Mouse (Mus musculus) MEL (cell line): Measurements from ENCODE around the gene Krtcap2. TPM values are rescaled to one million over a fixed set of nuclear protein-coding genes. Genes with fewer than 3 reads are reported as not detected.

ENCODE experiments used
- DNase-seq: peaks from one replicate; pipeline ENCODE4 v3.0.0; 2011; ENCODE audit warnings: low read depth, low spot score
- H3K27ac ChIP-seq: 2 replicates; pipeline ENCODE4 v1.5.1; 2012; ENCODE audit warnings: low read depth, mild to moderate bottlenecking, control low read depth, low read length, moderate library complexity; ENCODE audit not compliant: control insufficient read depth
- H3K27me3 ChIP-seq, 2 experiments: fragments of 150-350 bp in 1 of 2; sonication (generic) in 1 of 2; 2 replicates each; pipeline ENCODE4 v1.6.1; 2012; ENCODE audit warnings: low read length in 2 of 2, mild to moderate bottlenecking in 2 of 2, improper control_type of control experiment in 1 of 2, moderate library complexity in 1 of 2; ENCODE audit not compliant: insufficient read depth in 2 of 2, control insufficient read depth in 1 of 2
- H3K36me3 ChIP-seq, 2 experiments: 2 replicates each; pipeline ENCODE4 v1.6.1; 2012 to 2014; ENCODE audit warnings: low read length in 2 of 2, improper control_type of control experiment in 1 of 2, inconsistent platforms in 1 of 2, mild to moderate bottlenecking in 1 of 2; ENCODE audit not compliant: insufficient read depth in 2 of 2, control insufficient read depth in 1 of 2
- H3K4me1 ChIP-seq, 2 experiments: fragments of 150-350 bp in 1 of 2; sonication (generic) in 1 of 2; 2 replicates each; pipeline ENCODE4 v1.6.1; 2012; ENCODE audit warnings: low read length in 2 of 2, improper control_type of control experiment in 1 of 2, mild to moderate bottlenecking in 1 of 2; ENCODE audit not compliant: insufficient read depth in 2 of 2, control insufficient read depth in 1 of 2
- H3K4me3 ChIP-seq, 2 experiments: fragments of 150-350 bp in 1 of 2; sonication (generic) in 1 of 2; 2 replicates each; pipeline ENCODE4 v1.5.1; 2012; ENCODE audit warnings: low read depth in 2 of 2, low read length in 2 of 2, mild to moderate bottlenecking in 2 of 2, moderate library complexity in 2 of 2, control low read depth in 1 of 2, improper control_type of control experiment in 1 of 2; ENCODE audit not compliant: control insufficient read depth in 1 of 2, insufficient read depth in 1 of 2
- H3K79me2 ChIP-seq: 2 replicates; pipeline ENCODE4 v1.6.1; 2012; ENCODE audit warnings: mild to moderate bottlenecking, low read length, moderate library complexity; ENCODE audit not compliant: control insufficient read depth, poor library complexity, insufficient read depth
- H3K9ac ChIP-seq: 2 replicates; pipeline ENCODE4 v1.6.1; 2012; ENCODE audit warnings: low read depth, mild to moderate bottlenecking, control low read depth, low read length, moderate library complexity; ENCODE audit not compliant: control insufficient read depth, poor library complexity, severe bottlenecking
- H3K9me3 ChIP-seq: fragments of 150-350 bp; sonication (generic); replicated peaks from 2 replicates; pipeline ENCODE4 v1.6.1; 2012; ENCODE audit warnings: mild to moderate bottlenecking, low read length, improper control_type of control experiment, moderate library complexity; ENCODE audit not compliant: insufficient read depth
- BHLHE40 ChIP-seq: IDR thresholded peaks from 2 replicates; pipeline ENCODE4 v1.6.1; 2012; ENCODE audit warnings: low read depth, mild to moderate bottlenecking, inconsistent platforms, low read length, improper control_type of control experiment, borderline replicate concordance
- CHD1 ChIP-seq: IDR thresholded peaks from 2 replicates; pipeline ENCODE4 v1.6.1; 2012; ENCODE audit warnings: low read depth, mild to moderate bottlenecking, inconsistent platforms, low read length, improper control_type of control experiment
- CHD2 ChIP-seq: IDR thresholded peaks from 2 replicates; pipeline ENCODE4 v1.6.1; 2011; ENCODE audit warnings: low read length, improper control_type of control experiment
- CTCF ChIP-seq, 3 experiments: IDR thresholded peaks in 2 of 3; conservative IDR thresholded peaks in 1 of 3; 2 replicates each; pipeline ENCODE4 v1.5.1; 2011 to 2012; ENCODE audit warnings: low read length in 3 of 3, low read depth in 2 of 3, mild to moderate bottlenecking in 2 of 3, improper control_type of control experiment in 1 of 3, inconsistent platforms in 1 of 3, mixed read lengths in 1 of 3, moderate library complexity in 1 of 3; ENCODE audit not compliant: control insufficient read depth in 1 of 3, insufficient read depth in 1 of 3, poor library complexity in 1 of 3, severe bottlenecking in 1 of 3
- ELF1 ChIP-seq: IDR thresholded peaks from 2 replicates; pipeline ENCODE4 v1.6.1; 2014; ENCODE audit warnings: low read depth, mild to moderate bottlenecking, inconsistent platforms, low read length, improper control_type of control experiment, moderate library complexity
- EP300 ChIP-seq, 2 experiments: IDR thresholded peaks; 2 replicates each; pipeline ENCODE4 v1.6.1; 2011; ENCODE audit warnings: improper control_type of control experiment in 2 of 2, low read length in 2 of 2, low read depth in 1 of 2, mild to moderate bottlenecking in 1 of 2
- ETS1 ChIP-seq: IDR thresholded peaks from 2 replicates; pipeline ENCODE4 v1.6.1; 2012; ENCODE audit warnings: low read depth, mild to moderate bottlenecking, inconsistent platforms, low read length, improper control_type of control experiment, moderate library complexity
- GABPA ChIP-seq: IDR thresholded peaks from 2 replicates; pipeline ENCODE4 v1.6.1; 2012; ENCODE audit warnings: low read depth, mild to moderate bottlenecking, inconsistent platforms, low read length, improper control_type of control experiment, moderate library complexity
- GATA1 ChIP-seq: IDR thresholded peaks from 2 replicates; pipeline ENCODE4 v1.6.1; 2011; ENCODE audit warnings: low read depth, low read length, improper control_type of control experiment
- HCFC1 ChIP-seq: IDR thresholded peaks from 2 replicates; pipeline ENCODE4 v1.6.1; 2012; ENCODE audit warnings: low read depth, mild to moderate bottlenecking, inconsistent platforms, low read length, improper control_type of control experiment, moderate library complexity
- JUND ChIP-seq: IDR thresholded peaks from 2 replicates; pipeline ENCODE4 v1.6.1; 2011; ENCODE audit warnings: low read depth, mild to moderate bottlenecking, improper control_type of control experiment, low read length
- MAX ChIP-seq: IDR thresholded peaks from 2 replicates; pipeline ENCODE4 v1.6.1; 2011; ENCODE audit warnings: low read length, improper control_type of control experiment
- MAZ ChIP-seq: IDR thresholded peaks from 2 replicates; pipeline ENCODE4 v1.6.1; 2012; ENCODE audit warnings: low read depth, mild to moderate bottlenecking, inconsistent platforms, low read length, improper control_type of control experiment
- MEF2A ChIP-seq: IDR thresholded peaks from 2 replicates; pipeline ENCODE4 v1.6.1; 2014; ENCODE audit warnings: low read depth, mild to moderate bottlenecking, inconsistent platforms, low read length, improper control_type of control experiment; ENCODE audit not compliant: poor library complexity, insufficient replicate concordance, severe bottlenecking; ENCODE audit errors: extremely low read depth
- MXI1 ChIP-seq: IDR thresholded peaks from 2 replicates; pipeline ENCODE4 v1.6.1; 2011; ENCODE audit warnings: mild to moderate bottlenecking, low read depth, low read length, improper control_type of control experiment
- MYB ChIP-seq: IDR thresholded peaks from 2 replicates; pipeline ENCODE4 v1.6.1; 2011; ENCODE audit warnings: mild to moderate bottlenecking, low read depth, low read length, improper control_type of control experiment
- MYC ChIP-seq: IDR thresholded peaks from 2 replicates; pipeline ENCODE4 v1.6.1; 2011; ENCODE audit warnings: low read depth, mild to moderate bottlenecking, low read length, improper control_type of control experiment, moderate library complexity
- NELFE ChIP-seq: IDR thresholded peaks from 2 replicates; pipeline ENCODE4 v1.6.1; 2011; ENCODE audit warnings: low read depth, low read length, improper control_type of control experiment
- NRF1 ChIP-seq: IDR thresholded peaks from 2 replicates; pipeline ENCODE4 v1.6.1; 2014; ENCODE audit warnings: low read depth, mild to moderate bottlenecking, inconsistent platforms, low read length, improper control_type of control experiment, moderate library complexity; ENCODE audit not compliant: poor library complexity, insufficient read depth, severe bottlenecking
- POLR2A ChIP-seq, 2 experiments: IDR thresholded peaks; 2 replicates each; pipeline ENCODE4 v1.6.1; 2011 to 2012; ENCODE audit warnings: low read length in 2 of 2, mild to moderate bottlenecking in 2 of 2, control low read depth in 1 of 2, improper control_type of control experiment in 1 of 2, low read depth in 1 of 2, moderate library complexity in 1 of 2; ENCODE audit not compliant: control insufficient read depth in 1 of 2, insufficient read depth in 1 of 2, poor library complexity in 1 of 2
- POLR2AphosphoS2 ChIP-seq: IDR thresholded peaks from 2 replicates; pipeline ENCODE4 v1.6.1; 2011; ENCODE audit warnings: low read length, improper control_type of control experiment
- POLR2AphosphoS5 ChIP-seq: IDR thresholded peaks from 2 replicates; pipeline ENCODE4 v1.6.1; 2012; ENCODE audit warnings: low read depth, borderline replicate concordance, mild to moderate bottlenecking, inconsistent platforms, low read length, moderate library complexity, mixed read lengths
- RAD21 ChIP-seq: IDR thresholded peaks from 2 replicates; pipeline ENCODE4 v1.6.1; 2011; ENCODE audit warnings: mild to moderate bottlenecking, low read depth, low read length, improper control_type of control experiment
- SIN3A ChIP-seq: IDR thresholded peaks from 2 replicates; pipeline ENCODE4 v1.6.1; 2012; ENCODE audit warnings: low read length, improper control_type of control experiment, inconsistent platforms
- SMC3 ChIP-seq: IDR thresholded peaks from 2 replicates; pipeline ENCODE4 v1.6.1; 2011; ENCODE audit warnings: low read depth, low read length, improper control_type of control experiment
- TAL1 ChIP-seq: IDR thresholded peaks from 2 replicates; pipeline ENCODE4 v1.6.1; 2012; ENCODE audit warnings: mild to moderate bottlenecking, inconsistent platforms, low read length, moderate library complexity, mixed read lengths
- TBP ChIP-seq: IDR thresholded peaks from 2 replicates; pipeline ENCODE4 v1.8.0; 2011; ENCODE audit warnings: low read depth, low read length, improper control_type of control experiment
- TCF12 ChIP-seq: IDR thresholded peaks from 2 replicates; pipeline ENCODE4 v1.6.1; 2014; ENCODE audit warnings: low read depth, mild to moderate bottlenecking, inconsistent platforms, low read length, improper control_type of control experiment, moderate library complexity
- UBTF ChIP-seq: IDR thresholded peaks from 2 replicates; pipeline ENCODE4 v1.6.1; 2012; ENCODE audit warnings: low read depth, mild to moderate bottlenecking, inconsistent platforms, low read length, improper control_type of control experiment, moderate library complexity, borderline replicate concordance; ENCODE audit not compliant: insufficient read depth
- USF1 ChIP-seq: IDR thresholded peaks from 2 replicates; pipeline ENCODE4 v1.6.1; 2014; ENCODE audit warnings: low read depth, mild to moderate bottlenecking, inconsistent platforms, low read length, improper control_type of control experiment, moderate library complexity
- USF2 ChIP-seq, 2 experiments: IDR thresholded peaks; 2 replicates each; pipeline ENCODE4 v1.6.1; 2011 to 2012; ENCODE audit warnings: improper control_type of control experiment in 2 of 2, low read length in 2 of 2, borderline replicate concordance in 1 of 2, inconsistent platforms in 1 of 2, low read depth in 1 of 2, mild to moderate bottlenecking in 1 of 2; ENCODE audit not compliant: insufficient read depth in 1 of 2
- ZC3H11A ChIP-seq: IDR thresholded peaks from 2 replicates; pipeline ENCODE4 v1.6.1; 2012; ENCODE audit warnings: low read depth, mild to moderate bottlenecking, inconsistent platforms, low read length, improper control_type of control experiment
- ZKSCAN1 ChIP-seq: IDR thresholded peaks from 2 replicates; pipeline ENCODE4 v1.6.1; 2012; ENCODE audit warnings: low read depth, mild to moderate bottlenecking, inconsistent platforms, low read length, improper control_type of control experiment, moderate library complexity
- ZMIZ1 ChIP-seq: IDR thresholded peaks from 2 replicates; pipeline ENCODE4 v1.6.1; 2012; ENCODE audit warnings: low read depth, mild to moderate bottlenecking, inconsistent platforms, low read length, improper control_type of control experiment, moderate library complexity
- ZNF384 ChIP-seq: IDR thresholded peaks from 2 replicates; pipeline ENCODE4 v1.6.1; 2012; ENCODE audit warnings: low read depth, mild to moderate bottlenecking, inconsistent platforms, low read length, improper control_type of control experiment
- polyA plus RNA-seq, 2 experiments: library from polyadenylated mRNA; stranded (reverse) in 1 of 2; unstranded in 1 of 2; fragments of >175 nt in 1 of 2; fragments of >200 nt in 1 of 2; gene quantifications; 2 replicates each; pipeline versions ENCODE4 v1.2.1 to v1.2.4; 2012; ENCODE audit warnings: low replicate concordance in 2 of 2, low read depth in 1 of 2; ENCODE audit not compliant: insufficient read length in 2 of 2, insufficient read depth in 1 of 2, missing spikeins in 1 of 2
- total RNA-seq: library from RNA; depleted of rRNA; stranded (reverse); fragments of 300-350 nt; gene quantifications from 2 replicates; pipeline ENCODE4 v1.2.3, GENCODE M21; 2012

Krtcap2 gene
- total and polyA plus RNA-seq, 3 experiments = 171 to 497 TPM; not detected in 1

GRCm38 (mm10) chr3:89202253-89203141, 43.3 kb upstream of the Krtcap2 start, which contains the start of gene Gba:
TSS of gene Gba (plus strand) at chr3:89202928.
- H3K4me3 ChIP-seq = peak within 1 kb of the TSS; percentile 71 to 85
- no peaks in the 10 kb centered on the region for H3K9me3 ChIP-seq
- peaks cover 0 to 8% of the 10 kb centered on the region in 2 experiments; a peak in 2 of 4 replicates for H3K36me3 ChIP-seq
- H3K27me3 ChIP-seq = no peaks in the 10 kb centered on the region
- peak within 1 kb of the TSS; percentile 86 for H3K9ac ChIP-seq
- peak within 1 kb of the TSS; percentile 86 for H3K27ac ChIP-seq
- peaks cover 6% of the 10 kb centered on the region for H3K79me2 ChIP-seq
- DNase-seq = peak; percentile 99
- peaks cover 0 to 5% of the 10 kb centered on the region in 2 experiments; a peak in 2 of 4 replicates for H3K4me1 ChIP-seq
- TF ChIP-seq MYB (no peak), ZC3H11A (no peak), TCF12 (peak; percentile 57), NRF1 (peak; percentile 43; the same call in 1 of the 2 replicates), RAD21 (no peak), TAL1 (no peak), NELFE (peak; percentile 81), GABPA (no peak), SIN3A (peak; percentile 100), ELF1 (peak; percentile 100), POLR2A (IDR thresholded peaks at IDR 0.05; ENCODE audit: control insufficient read depth in 1 of 2, insufficient read depth in 1 of 2, low read depth in 1 of 2, low read length in 2 of 2, poor library complexity in 1 of 2) (peak in 1 of 2 experiments; percentile 81; a peak in 2 of 4 replicates), USF1 (peak; percentile 99), SMC3 (no peak), MXI1 (peak; percentile 88), UBTF (no peak), ETS1 (peak; percentile 83), JUND (no peak), HCFC1 (peak; percentile 99), MAX (peak; percentile 99), MEF2A (no peak), MYC (peak; percentile 92), ZNF384 (peak; percentile 70; the same call in 1 of the 2 replicates), MAZ (0 out of 2 replicates have a peak, but pooled peaks have one; percentile 33), CTCF (IDR thresholded peaks at IDR 0.05 in 2 of 3, conservative IDR thresholded peaks at IDR 0.05 in 1 of 3; ENCODE audit: control insufficient read depth in 1 of 3, insufficient read depth in 1 of 3, low read depth in 2 of 3, low read length in 3 of 3, poor library complexity in 1 of 3, severe bottlenecking in 1 of 3) (no peak), ZKSCAN1 (no peak), POLR2AphosphoS2 (peak; percentile 64; the same call in 1 of the 2 replicates), ZMIZ1 (0 out of 2 replicates have a peak, but pooled peaks have one; percentile 54), GATA1 (peak; percentile 31; the same call in 1 of the 2 replicates), USF2 (IDR thresholded peaks at IDR 0.05; ENCODE audit: borderline replicate concordance in 1 of 2, insufficient read depth in 1 of 2, low read depth in 1 of 2, low read length in 2 of 2) (peak; percentile 100), BHLHE40 (peak; percentile 80; the same call in 1 of the 2 replicates), CHD1 (no peak), POLR2AphosphoS5 (no peak), CHD2 (no peak), TBP (peak; percentile 70), EP300 (IDR thresholded peaks at IDR 0.05; ENCODE audit: low read depth in 1 of 2, low read length in 2 of 2) (no peak)
